Mouse (Mus musculus): Measurements from ENCODE around the gene Adra1b. TPM values are rescaled to one million over a fixed set of nuclear protein-coding genes. Genes with fewer than 3 reads are reported as not detected.

The Adra1b gene
- total RNA-seq, 2 experiments from 2014 or later, result not detected

DNA sequence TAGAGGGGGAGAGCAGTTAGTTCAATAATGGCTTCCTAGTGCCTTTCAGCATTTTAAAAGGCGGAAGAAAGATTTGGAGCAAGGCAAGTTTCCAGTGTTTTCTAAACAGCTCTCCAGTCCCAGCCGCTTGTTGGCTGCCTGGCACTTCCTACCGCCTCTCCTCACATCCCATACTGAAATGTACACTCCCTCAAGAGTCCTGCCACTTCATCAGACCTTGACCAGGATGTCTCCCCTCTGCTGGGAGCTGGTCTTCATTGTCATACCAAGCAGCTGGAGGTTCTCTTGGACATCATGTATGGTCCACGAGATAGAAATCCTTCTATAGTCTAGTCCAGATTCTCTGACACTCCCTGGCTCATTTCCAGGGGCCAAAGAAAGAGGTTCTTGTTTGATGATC is 69.5 kb downstream of the Adra1b start:
- no peak for ATAC-seq (replicated peaks; ENCODE audit: low FRiP score, low TSS enrichment, poor library complexity, severe bottlenecking)

DNA sequence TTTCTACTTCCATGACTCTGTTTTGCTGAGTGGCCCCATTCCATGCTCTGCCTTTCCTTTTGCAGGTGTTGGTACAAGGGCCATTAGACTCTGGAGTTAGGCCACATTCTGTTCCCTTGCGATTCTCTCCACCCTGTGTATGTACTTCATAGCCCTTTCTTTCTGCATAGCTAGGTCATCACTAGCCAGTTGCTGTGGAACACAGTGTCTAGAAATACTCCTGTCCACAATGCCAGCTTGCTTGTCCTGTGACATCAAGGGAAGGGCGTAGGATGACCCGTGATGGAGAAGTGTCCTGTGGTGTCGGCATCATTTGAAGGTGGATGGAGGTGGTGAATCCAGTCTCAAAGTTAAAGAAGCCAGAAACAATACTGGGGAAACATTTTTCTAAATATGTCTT is 74.2 kb downstream of the Adra1b start:
- no peak for ATAC-seq (replicated peaks; ENCODE audit: low FRiP score, low TSS enrichment, poor library complexity, severe bottlenecking)

DNA sequence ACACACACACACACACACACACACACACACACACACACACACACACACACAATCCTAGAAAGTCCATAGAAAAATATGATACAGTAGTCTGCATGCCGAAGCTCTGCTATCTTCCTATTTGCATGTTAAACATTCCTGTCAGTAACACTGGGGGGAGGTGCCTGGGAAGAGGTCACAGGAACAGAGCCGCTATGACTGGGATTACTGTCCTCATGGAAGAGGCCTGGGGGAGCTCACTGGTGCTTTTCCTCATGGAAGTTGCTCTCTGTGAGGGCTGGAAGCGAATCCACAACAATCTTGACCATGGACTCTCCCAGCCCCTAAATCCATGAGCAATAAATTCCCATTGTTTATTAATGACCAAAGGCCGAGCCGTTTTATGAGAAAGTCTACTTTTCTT is 77.7 kb downstream of the Adra1b start:
- no peak for ATAC-seq (replicated peaks; ENCODE audit: low FRiP score, low TSS enrichment, poor library complexity, severe bottlenecking)

DNA sequence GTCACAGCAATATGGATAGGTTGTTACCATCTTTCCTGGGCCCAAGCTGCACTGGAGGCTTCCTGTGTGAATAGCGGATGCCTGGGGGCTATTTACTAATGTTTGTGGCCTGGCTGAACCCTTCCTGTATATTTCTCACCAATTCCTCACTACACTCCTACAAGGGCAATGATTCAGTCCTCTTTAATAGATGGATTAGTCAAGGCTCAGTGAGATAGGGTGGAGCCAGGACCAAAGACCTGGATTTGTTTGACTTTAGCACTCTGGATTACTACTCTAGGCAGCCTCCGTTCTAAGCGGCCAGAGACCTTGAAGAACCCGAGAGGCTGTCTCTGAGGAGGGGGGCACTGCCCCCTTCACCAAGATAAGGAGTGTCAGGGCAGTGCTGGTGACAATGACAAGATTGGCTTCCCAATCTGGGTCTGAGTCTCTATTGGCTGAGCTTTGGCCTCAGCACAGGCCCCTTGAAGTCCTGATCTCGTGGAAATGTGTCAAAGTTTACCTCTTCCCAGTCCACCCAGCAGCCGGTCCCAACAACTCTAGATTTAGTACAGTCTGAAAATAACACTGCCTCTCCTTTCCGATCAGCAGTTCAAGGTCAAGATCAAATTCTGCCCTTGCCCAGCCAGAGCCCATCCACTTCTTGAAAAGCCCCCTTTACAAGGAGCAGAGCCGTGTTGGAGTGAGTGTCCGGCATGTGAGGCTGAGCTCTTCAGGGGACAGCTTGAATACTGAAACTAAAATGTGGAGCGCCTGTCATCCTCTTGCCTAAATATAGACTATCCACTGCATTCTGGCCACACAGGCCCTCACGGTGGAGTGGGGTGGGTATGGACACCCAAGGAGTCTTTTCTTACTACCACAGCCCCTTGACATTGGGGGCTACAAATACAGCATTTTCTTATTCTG is 80.2 kb downstream of the Adra1b start:
- no peak for ATAC-seq (replicated peaks; ENCODE audit: low FRiP score, low TSS enrichment, poor library complexity, severe bottlenecking)

DNA sequence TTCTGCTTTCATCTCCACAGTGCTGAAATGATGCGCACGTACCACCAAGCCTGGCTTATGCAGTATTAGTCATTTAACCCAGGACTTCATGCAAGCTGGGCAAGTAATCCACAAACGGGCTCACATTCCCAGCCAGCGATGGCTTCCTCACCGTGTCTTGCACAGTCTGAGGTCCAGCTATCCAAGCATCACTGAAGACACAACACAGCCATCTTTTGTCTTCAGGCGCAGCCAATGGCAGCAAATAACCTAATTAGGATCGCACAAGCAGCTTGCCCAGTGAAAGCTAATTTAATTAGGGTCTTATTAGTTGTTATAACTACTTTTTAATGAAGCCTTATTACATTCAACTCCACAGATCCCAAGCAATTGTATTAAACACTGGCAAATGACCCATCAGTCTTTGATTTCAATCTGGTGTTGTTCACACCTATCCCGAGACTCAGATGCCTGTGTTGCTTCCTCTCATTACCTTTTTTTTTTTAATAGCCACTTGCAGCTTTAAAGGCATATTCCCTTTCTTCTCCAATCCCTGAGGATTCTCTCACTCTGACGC is 83.6 kb downstream of the Adra1b start:
- no peak for ATAC-seq (replicated peaks; ENCODE audit: low FRiP score, low TSS enrichment, poor library complexity, severe bottlenecking)

DNA sequence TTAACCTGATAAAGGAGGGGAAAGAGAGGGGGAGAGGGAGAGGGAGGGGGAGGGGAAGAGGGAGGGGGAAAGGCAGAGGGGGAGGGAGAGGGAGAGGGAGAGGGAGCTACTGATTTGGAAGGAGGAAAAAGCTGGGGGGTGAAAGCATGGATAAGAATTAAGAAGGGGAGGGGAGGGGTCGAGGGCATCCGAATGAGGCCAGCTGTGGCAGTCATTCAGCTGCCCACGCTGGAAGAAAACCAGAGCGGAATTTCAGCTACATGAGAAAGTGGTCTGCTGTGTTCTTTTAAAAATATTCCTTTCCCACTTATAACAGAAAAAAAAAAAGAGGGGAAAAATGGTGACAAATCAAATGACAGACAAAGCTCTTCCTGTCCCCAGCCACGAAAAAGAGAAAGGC is 88.5 kb downstream of the Adra1b start:
- no peak for ATAC-seq (replicated peaks; ENCODE audit: low FRiP score, low TSS enrichment, poor library complexity, severe bottlenecking)

DNA sequence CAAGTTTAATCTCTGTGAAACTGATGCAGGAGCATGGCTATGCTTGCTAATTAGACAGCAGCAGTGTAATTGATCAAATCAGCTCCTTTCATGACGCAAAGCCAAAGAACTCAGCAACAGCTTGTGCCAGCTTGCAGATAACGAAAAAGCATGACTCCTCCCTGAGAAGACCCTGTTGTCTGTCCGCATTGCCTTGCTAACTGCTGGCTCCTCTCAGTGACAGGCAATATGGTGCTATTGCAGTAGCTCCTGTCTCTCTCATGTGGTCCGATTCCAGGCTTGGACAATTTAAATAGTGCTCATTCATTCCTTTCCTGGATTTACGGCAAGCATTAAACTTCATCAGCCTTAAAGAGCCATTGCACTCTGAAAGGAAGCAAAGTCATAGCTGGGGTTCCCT is 93.3 kb downstream of the Adra1b start:
- ATAC-seq (replicated peaks; ENCODE audit: low FRiP score, low TSS enrichment, poor library complexity, severe bottlenecking), result no peak

DNA sequence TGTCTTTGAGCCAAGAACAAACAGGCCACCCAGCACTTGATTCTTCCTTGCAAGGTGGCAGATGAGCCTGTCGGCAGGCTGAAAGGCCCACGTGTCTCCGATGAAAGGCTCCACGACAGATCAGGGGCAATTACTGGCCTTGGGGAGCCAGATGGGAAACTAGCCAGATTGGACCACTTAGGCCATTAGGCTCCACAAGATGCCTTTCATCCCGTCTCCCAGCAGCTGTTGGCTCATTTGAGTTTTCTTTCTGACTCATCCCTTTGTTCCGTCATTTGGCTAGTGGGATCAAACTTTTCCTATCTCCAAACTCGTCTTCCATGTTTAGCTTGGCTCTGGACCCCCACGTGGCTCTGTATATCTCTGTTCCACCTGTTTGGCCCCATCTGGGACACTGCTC is 105.0 kb downstream of the Adra1b start:
- ATAC-seq (replicated peaks; ENCODE audit: low FRiP score, low TSS enrichment, poor library complexity, severe bottlenecking), result no peak

DNA sequence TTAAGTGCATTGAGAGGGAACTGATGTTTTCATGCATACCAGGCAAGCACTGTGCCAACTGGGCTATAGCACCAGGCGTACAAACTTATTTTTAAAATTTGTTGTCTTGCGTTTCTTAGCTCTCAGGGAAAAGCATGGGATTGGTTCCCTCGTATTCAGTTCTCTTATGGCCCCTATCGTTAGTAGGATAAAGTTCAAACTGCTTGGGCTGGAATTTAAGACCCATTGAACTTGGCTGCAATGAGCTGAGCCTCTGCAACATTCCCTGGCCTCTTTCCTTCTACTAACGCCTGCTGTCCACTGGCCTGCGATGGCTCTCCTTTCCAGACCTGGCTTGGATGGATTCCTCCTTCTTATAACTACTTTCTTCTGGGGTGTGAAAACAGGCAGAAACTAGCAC is 110.6 kb downstream of the Adra1b start:
- ATAC-seq (replicated peaks; ENCODE audit: low FRiP score, low TSS enrichment, poor library complexity, severe bottlenecking), result no peak

DNA sequence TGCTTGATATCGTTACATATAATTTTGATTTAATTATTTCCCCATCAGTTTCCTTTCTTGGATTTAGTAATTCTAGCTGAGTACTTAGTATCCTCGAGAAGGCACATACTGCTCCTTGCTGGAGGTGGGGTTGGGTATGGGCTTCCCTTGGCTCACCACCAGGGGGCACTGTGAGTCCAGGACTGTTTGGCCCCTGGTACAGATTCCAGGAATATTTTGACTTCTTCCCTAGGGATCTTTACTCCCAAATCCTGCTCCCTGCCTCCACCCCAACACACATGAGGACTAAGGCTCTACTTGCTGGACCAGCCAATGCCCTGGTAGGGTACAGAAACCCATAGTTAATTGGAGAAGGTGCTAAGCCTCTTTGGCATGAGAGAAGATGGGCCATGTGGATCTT is 117.2 kb downstream of the Adra1b start:
- ATAC-seq (replicated peaks; ENCODE audit: low FRiP score, low TSS enrichment, poor library complexity, severe bottlenecking), result peak; percentile 68

DNA sequence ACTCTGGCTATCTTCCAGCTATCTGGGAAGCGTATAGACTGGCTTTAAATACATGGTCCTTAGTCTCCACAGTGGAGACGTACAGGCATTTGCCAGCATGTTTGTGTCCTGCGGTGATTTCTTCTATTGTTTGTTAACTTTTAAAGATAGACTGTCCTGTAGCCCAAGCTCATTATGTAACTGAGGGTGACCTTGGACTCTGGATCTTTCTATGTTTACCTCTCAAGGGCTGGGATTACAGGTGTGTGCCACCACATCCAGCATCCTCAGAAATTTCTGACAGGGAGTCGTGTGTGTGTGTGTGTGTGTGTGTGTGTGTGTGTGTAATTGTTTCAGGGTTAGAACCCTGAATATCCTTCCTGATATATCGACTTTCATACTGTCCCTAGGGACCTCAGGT is 117.9 kb downstream of the Adra1b start:
- no peak for ATAC-seq (replicated peaks; ENCODE audit: low FRiP score, low TSS enrichment, poor library complexity, severe bottlenecking)

DNA sequence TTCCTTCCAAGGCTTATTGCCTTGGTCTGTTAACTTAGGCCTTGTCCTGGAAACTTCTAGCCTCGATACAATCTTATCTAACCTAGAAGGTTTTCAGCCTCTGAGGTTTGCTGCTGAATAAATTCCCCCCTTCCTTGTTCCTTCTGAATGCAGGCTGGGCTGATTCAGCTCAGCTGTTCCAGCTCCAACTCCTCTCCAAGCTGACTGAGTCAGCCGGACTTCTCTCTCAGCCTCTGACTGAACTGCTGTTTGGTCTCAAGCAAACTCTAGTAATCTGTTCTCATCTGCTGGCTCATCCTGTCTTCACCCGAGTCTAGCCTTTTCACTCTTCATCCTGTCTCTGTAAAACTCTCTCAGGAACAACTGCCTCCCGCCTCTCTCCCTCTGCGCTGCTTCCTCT is 121.5 kb downstream of the Adra1b start:
- ATAC-seq (replicated peaks; ENCODE audit: low FRiP score, low TSS enrichment, poor library complexity, severe bottlenecking), result no peak

DNA sequence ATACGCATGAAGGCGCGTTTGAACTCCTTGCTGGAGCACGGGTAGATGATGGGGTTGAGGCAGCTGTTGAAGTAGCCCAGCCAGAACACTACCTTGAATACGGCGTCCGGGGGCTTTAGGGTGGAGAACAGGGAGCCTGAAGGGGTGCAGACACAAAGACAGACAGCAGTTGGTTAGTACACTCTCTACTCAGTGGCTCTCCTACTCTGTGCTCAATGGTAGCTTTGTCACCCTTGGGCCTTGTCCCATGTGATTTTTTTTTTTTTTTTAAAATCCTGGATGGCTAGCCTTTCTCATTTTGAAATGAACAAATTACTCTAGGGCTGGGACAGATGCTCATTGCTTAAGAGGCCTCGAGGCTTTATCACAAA is 124.7 kb downstream of the Adra1b start:
- no peak for ATAC-seq (replicated peaks; ENCODE audit: low FRiP score, low TSS enrichment, poor library complexity, severe bottlenecking)

DNA sequence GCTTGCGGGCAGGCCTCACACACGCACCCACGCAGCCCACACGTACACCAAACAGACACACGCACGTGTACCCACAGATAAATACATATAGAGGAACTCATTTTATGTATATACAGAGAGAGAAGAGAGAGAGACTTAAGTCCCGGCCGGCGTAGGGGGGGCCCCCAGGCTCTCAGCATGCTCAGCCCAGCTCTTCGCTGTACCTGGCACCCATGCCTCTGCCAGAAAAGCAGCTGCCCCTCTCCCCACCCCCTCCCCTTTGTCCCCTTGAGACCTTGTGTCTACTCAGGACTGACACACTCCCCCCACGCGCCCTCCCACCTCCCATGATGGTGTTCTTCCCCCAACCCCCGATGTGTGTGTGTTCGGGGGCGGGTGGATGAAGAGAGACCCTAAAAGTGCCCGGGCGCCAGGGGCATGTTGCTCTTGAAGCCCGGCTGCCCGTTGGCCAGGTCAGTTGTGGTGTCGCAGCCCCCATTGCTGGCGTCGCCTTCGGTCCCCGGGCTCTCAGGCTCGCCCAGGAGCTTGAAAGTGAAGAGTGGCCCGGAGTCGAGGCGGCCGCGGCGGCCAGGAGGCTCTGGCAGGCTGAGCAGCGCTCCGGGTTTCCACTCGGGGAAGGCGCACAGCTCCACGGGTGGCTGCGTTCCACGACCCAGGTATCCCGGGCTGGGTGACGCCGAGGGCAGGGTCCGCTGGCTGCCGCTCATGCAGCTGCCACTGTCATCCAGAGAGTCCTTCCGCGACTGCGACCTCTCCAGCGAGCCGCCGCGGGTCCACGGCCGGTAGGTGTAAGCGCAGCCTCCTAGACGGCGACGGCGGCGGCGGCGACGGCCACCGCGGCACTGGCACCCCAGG is 125.3 kb downstream of the Adra1b start:
- ATAC-seq (replicated peaks; ENCODE audit: low FRiP score, low TSS enrichment, poor library complexity, severe bottlenecking), result no peak

DNA sequence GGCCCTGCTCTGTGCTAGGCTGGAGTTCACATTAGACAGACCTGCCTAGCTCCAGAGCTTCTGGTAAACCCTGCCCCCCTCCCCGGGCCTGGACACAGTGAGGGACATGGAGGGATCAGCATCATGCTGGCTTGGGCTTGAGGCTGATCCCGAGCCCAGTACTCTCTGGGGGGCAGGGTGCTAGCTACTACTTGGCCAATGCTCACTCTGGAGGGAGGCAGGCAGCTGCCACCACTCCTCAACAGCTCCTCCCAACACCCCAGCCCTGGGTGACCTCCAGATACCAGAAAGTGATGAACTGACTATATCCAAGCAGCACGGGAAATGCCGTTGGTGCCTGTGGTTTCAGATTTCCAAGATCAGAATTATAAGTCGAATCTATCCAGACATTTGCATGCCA is 127.3 kb downstream of the Adra1b start:
- no peak for ATAC-seq (replicated peaks; ENCODE audit: low FRiP score, low TSS enrichment, poor library complexity, severe bottlenecking)

DNA sequence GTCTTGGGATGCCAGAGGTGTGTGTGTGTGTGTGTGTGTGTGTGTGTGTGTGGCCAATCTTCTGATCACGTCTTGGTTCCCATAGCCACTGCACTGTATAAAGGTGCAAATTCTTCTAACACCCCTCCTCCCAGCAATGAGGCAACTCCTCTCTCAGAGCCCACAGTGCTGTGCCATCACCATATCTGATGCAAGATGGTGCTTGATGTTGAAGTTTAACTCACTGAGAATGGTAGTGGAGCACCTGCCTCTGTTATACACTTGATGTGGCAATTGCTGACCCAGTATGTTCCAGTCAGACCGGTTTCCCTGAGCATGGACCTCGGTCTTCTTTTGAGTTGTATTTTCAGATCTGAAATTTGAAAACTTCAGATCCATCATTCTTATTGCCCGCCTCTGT is 130.9 kb downstream of the Adra1b start:
- ATAC-seq (replicated peaks; ENCODE audit: low FRiP score, low TSS enrichment, poor library complexity, severe bottlenecking), result no peak

DNA sequence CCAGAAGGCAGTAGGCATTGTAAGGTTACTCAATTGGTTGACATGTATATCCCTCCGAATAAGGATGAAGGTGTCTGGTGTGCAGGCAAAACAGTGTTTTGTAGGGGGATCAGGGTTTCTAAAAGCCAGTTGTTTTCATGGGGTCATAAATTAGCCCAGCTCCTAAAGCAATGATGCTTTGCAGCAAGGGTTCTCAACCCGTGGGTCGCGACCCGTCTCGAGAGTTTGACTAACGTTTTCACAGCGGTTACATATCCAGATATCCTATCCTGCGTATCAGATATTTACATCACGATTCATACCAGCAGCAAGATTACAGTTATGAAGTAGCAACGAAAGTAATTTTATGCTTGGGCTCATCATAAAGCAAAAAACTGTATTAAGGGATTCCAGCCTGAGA is 133.3 kb downstream of the Adra1b start:
- ATAC-seq (replicated peaks; ENCODE audit: low FRiP score, low TSS enrichment, poor library complexity, severe bottlenecking), result no peak

DNA sequence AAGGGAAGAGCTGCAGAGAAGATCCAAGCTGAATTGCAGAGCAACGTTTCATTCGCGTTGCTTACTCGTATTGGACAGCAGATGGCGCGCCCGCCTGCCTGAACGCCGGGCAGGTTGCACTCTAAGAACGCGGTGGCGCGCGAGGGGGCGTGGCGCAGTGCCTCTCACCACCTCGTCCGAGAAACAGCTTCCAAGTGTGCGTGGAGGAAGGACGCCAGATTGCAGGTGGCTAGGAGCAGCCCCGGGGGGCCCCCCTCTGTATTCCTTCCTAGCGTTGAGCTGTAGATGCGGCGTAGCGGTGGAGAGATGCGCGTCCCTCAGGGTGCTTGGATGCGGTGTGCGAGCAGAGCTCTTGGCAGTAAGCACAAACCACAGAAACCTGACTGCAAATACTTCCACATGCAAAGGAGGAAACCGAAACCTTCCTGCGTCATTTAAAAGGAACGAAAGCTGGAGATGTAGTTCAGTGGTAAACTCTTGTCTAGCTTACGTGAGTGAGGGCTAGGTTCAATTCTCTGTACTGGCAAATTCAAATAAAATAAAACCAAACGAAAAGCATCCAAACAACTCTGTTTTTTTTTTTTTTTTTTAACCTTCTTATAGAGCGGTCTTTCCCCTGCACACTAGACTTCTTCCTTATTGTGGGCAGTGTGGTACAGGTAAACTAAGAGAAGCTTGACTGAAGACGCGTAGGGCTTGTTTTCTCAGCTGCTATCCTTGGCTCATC is 133.9 kb downstream of the Adra1b start:
- ATAC-seq (replicated peaks; ENCODE audit: low FRiP score, low TSS enrichment, poor library complexity, severe bottlenecking), result peak; percentile 100

DNA sequence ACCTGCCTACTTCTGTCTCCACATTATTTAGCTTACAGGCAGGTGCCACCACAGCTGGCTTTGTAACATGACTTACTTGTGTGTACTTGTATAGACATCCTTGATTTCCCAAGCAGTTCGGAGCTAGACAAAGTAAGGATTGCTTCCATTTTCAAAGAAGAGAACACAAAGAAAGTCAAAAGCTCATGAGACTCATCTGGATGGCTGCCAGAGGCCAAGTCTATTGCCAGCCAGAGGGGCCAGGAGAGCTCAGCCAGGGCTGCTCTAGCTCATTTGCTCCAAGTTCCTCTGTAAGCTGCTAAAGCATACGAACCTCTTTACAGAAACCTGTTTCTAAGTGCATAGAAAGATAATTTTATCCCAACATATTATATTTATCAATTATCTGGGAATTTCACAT is 142.6 kb downstream of the Adra1b start:
- no peak for ATAC-seq (replicated peaks; ENCODE audit: low FRiP score, low TSS enrichment, poor library complexity, severe bottlenecking)

DNA sequence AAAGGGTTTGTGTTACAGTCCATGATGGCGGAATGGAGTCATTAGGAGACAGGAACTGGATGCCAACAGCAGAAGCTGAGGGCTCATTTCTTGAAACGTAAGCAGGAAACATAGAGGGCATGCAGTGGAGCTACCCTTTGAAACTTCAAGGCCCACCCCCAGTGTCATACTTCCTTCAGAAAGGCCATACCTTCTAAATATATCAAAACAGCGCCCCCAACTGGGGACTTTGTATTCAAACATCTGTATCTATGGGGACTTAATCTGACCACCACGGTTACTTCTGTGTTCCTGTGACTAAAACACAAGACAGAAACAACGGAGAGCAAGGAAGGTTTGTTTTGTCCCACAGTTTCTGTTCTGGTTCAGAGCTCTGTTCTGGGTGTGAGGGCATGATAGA is 145.6 kb downstream of the Adra1b start:
- no peak; the same call in 1 of the 2 replicates for ATAC-seq (replicated peaks; ENCODE audit: low FRiP score, low TSS enrichment, poor library complexity, severe bottlenecking)

Data from megakaryocyte-erythroid progenitor cell, adult 5-6 weeks (primary cell).